Mouse (Mus musculus) E14TG2a.4 (cell line): Measurements from ENCODE around the gene Prkg1.

Experiments used
- H3K27me3 ChIP-seq: 2 replicates; pipeline ENCODE4 v1.6.1; 2014; ENCODE audit warnings: low read length, control low read depth; ENCODE audit not compliant: insufficient read depth
- H3K36me3 ChIP-seq: 2 replicates; pipeline ENCODE4 v1.6.1; 2014; ENCODE audit warnings: low read length, control low read depth; ENCODE audit not compliant: insufficient read depth
- H3K4me1 ChIP-seq: replicated peaks from 2 replicates; pipeline ENCODE4 v1.6.1; 2014; ENCODE audit warnings: low read depth, low read length, control low read depth
- H3K4me3 ChIP-seq: replicated peaks from 2 replicates; pipeline ENCODE4 v1.5.1; 2014; ENCODE audit warnings: mild to moderate bottlenecking, low read length
- H3K9me3 ChIP-seq: 2 replicates; pipeline ENCODE4 v1.6.1; 2014; ENCODE audit warnings: low read length, control low read depth
- CTCF ChIP-seq: conservative IDR thresholded peaks from 2 replicates; pipeline ENCODE4 v1.5.1; 2014; ENCODE audit warnings: low read length
- NANOG ChIP-seq: IDR thresholded peaks from 2 replicates; pipeline ENCODE4 v1.6.1; 2014; ENCODE audit warnings: borderline replicate concordance, low read length, mixed read lengths
- POU5F1 ChIP-seq: IDR thresholded peaks from 2 replicates; pipeline ENCODE4 v1.6.1; 2014; ENCODE audit warnings: low read length, borderline replicate concordance

Prkg1 gene

GRCm38 (mm10) chr19:31065206-31065781 lies 699.5 kb downstream of the Prkg1 start:
- TF ChIP-seq POU5F1 = no peak
- no peak for TF ChIP-seq CTCF
- TF ChIP-seq NANOG = no peak
- Histone ChIP-seq H3K4me3 (no peak overlapping the region), H3K36me3 (no peaks in the 10 kb centered on the region), H3K4me1 (peaks cover 13% of the 10 kb centered on the region), H3K27me3 (no peaks in the 10 kb centered on the region), H3K9me3 (no peaks in the 10 kb centered on the region)

GRCm38 (mm10) chr19:31064740-31065139 lies 700.1 kb downstream of the Prkg1 start:
- TF ChIP-seq NANOG = no peak
- no peak for TF ChIP-seq CTCF
- no peak for TF ChIP-seq POU5F1
- Histone ChIP-seq H3K4me3 (no peak overlapping the region), H3K36me3 (no peaks in the 10 kb centered on the region)

GRCm38 (mm10) chr19:31046601-31047000 lies 718.2 kb downstream of the Prkg1 start:
- H3K27me3 ChIP-seq = no peaks in the 10 kb centered on the region
- H3K9me3 ChIP-seq = no peaks in the 10 kb centered on the region
- TF ChIP-seq CTCF (peak; percentile 39), POU5F1 (no peak)
- H3K36me3 ChIP-seq = no peaks in the 10 kb centered on the region
- H3K4me1 ChIP-seq = no peaks in the 10 kb centered on the region
- H3K4me3 ChIP-seq = no peak overlapping the region

More at GRCm38 (mm10) chr19:31064740-31065139, 700.1 kb downstream of the Prkg1 start:
- Histone ChIP-seq H3K9me3 (no peaks in the 10 kb centered on the region), H3K4me1 (peaks cover 13% of the 10 kb centered on the region), H3K27me3 (no peaks in the 10 kb centered on the region)

- H3K36me3 ChIP-seq = no peaks in the 10 kb centered on the region
- no peaks in the 10 kb centered on the region for H3K27me3 ChIP-seq
- TF ChIP-seq NANOG = no peak
- no peak for TF ChIP-seq CTCF
- no peak for TF ChIP-seq POU5F1
- no peak overlapping the region for H3K4me3 ChIP-seq
- H3K9me3 ChIP-seq = no peaks in the 10 kb centered on the region
- H3K4me1 ChIP-seq = no peaks in the 10 kb centered on the region
Observed at GRCm38 (mm10) chr19:31040948-31041847, 723.6 kb downstream of the Prkg1 start.

- H3K27me3 ChIP-seq = no peaks in the 10 kb centered on the region
- no peaks in the 10 kb centered on the region for H3K9me3 ChIP-seq
- no peaks in the 10 kb centered on the region for H3K36me3 ChIP-seq
- no peak for TF ChIP-seq CTCF
- TF ChIP-seq POU5F1 = no peak
- no peak for TF ChIP-seq NANOG
- H3K4me3 ChIP-seq = no peak overlapping the region
- H3K4me1 ChIP-seq = no peaks in the 10 kb centered on the region
Observed at GRCm38 (mm10) chr19:31038951-31039350, 725.9 kb downstream of the Prkg1 start.

- H3K36me3 ChIP-seq = no peaks in the 10 kb centered on the region
- TF ChIP-seq CTCF = no peak
- TF ChIP-seq NANOG = no peak
- no peak for TF ChIP-seq POU5F1
- no peaks in the 10 kb centered on the region for H3K4me1 ChIP-seq
- no peaks in the 10 kb centered on the region for H3K27me3 ChIP-seq
- no peaks in the 10 kb centered on the region for H3K9me3 ChIP-seq
- H3K4me3 ChIP-seq = no peak overlapping the region
Observed at GRCm38 (mm10) chr19:31031596-31031995, 733.2 kb downstream of the Prkg1 start.

- no peaks in the 10 kb centered on the region for H3K4me1 ChIP-seq
- no peak overlapping the region for H3K4me3 ChIP-seq
- H3K36me3 ChIP-seq = no peaks in the 10 kb centered on the region
- TF ChIP-seq NANOG (no peak), POU5F1 (no peak), CTCF (no peak)
- H3K27me3 ChIP-seq = no peaks in the 10 kb centered on the region
- H3K9me3 ChIP-seq = no peaks in the 10 kb centered on the region
Observed at GRCm38 (mm10) chr19:31026797-31027196, 738.0 kb downstream of the Prkg1 start.

GRCm38 (mm10) chr19:31011528-31012133 lies 753.2 kb downstream of the Prkg1 start:
- Histone ChIP-seq H3K27me3 (no peaks in the 10 kb centered on the region), H3K4me3 (no peak overlapping the region), H3K9me3 (no peaks in the 10 kb centered on the region), H3K4me1 (no peaks in the 10 kb centered on the region), H3K36me3 (no peaks in the 10 kb centered on the region)
- TF ChIP-seq NANOG = no peak
- TF ChIP-seq POU5F1 = no peak
- no peak for TF ChIP-seq CTCF
